Mouse (Mus musculus): ENCODE measurements around the gene Dnajc17. TPM values are rescaled to one million over a fixed set of nuclear protein-coding genes. Genes with fewer than 3 reads are reported as not detected.
A peak's percentile ranks its signal among the peaks of the same experiment; 100 is the strongest.

Gene Dnajc17
- polyA plus RNA-seq, 1 experiment from 2014 or later: 21.4 TPM

GRCm38 (mm10) chr2:119172446-119172845, 36.1 kb downstream of the Dnajc17 start:
- WGBS: 84% methylated on average over 7 of the region's 7 CpGs
- peak overlapping the region; percentile 20 for H3K27ac ChIP-seq (ENCODE audit: low read depth, low read length)
- H3K36me3 ChIP-seq (ENCODE audit: control insufficient read depth, insufficient read depth, low read length): no peaks in the 10 kb centered on the region
- H3K4me1 ChIP-seq (ENCODE audit: control insufficient read depth, insufficient read depth, low read length): peaks cover 35% of the 10 kb centered on the region
- H3K9me3 ChIP-seq (ENCODE audit: control insufficient read depth, low read length): no peaks in the 10 kb centered on the region
- ATAC-seq (ENCODE audit: low FRiP score, low TSS enrichment): no peak
- H3K27me3 ChIP-seq (ENCODE audit: control insufficient read depth, insufficient read depth, low read length): peaks cover 3% of the 10 kb centered on the region; the same call in 1 of the 2 replicates
- no peak overlapping the region for H3K4me2 ChIP-seq (replicated peaks; ENCODE audit: low read depth, low read length)
- no peak overlapping the region; the same call in 1 of the 2 replicates for H3K9ac ChIP-seq (ENCODE audit: low read depth, low read length)
- no peak overlapping the region for H3K4me3 ChIP-seq (ENCODE audit: low read length)

- H3K9ac ChIP-seq (ENCODE audit: low read depth, low read length): no peak overlapping the region
- 53% methylated on average over 8 of the region's 8 CpGs for WGBS
- H3K9me3 ChIP-seq (ENCODE audit: control insufficient read depth, low read length): no peaks in the 10 kb centered on the region
- no peak overlapping the region for H3K27ac ChIP-seq (ENCODE audit: low read depth, low read length)
- no peaks in the 10 kb centered on the region for H3K36me3 ChIP-seq (ENCODE audit: control insufficient read depth, insufficient read depth, low read length)
- ATAC-seq (ENCODE audit: low FRiP score, low TSS enrichment): no peak
- no peak overlapping the region for H3K4me3 ChIP-seq (ENCODE audit: low read length)
- H3K4me2 ChIP-seq (replicated peaks; ENCODE audit: low read depth, low read length): no peak overlapping the region
- H3K27me3 ChIP-seq (ENCODE audit: control insufficient read depth, insufficient read depth, low read length): peaks cover 3% of the 10 kb centered on the region; the same call in 1 of the 2 replicates
- H3K4me1 ChIP-seq (ENCODE audit: control insufficient read depth, insufficient read depth, low read length): peaks cover 43% of the 10 kb centered on the region
Observed at GRCm38 (mm10) chr2:119171574-119171973, 37.0 kb downstream of the Dnajc17 start.

- Histone ChIP-seq H3K36me3 (ENCODE audit: control insufficient read depth, insufficient read depth, low read length) (no peaks in the 10 kb centered on the region), H3K4me2 (replicated peaks; ENCODE audit: low read depth, low read length) (no peak overlapping the region), H3K4me1 (ENCODE audit: control insufficient read depth, insufficient read depth, low read length) (peaks cover 42% of the 10 kb centered on the region), H3K27me3 (ENCODE audit: control insufficient read depth, insufficient read depth, low read length) (peaks cover 3% of the 10 kb centered on the region; the same call in 1 of the 2 replicates), H3K9me3 (ENCODE audit: control insufficient read depth, low read length) (0 out of 2 replicates have a peak, but pooled peaks cover 2% of the 10 kb centered on the region), H3K27ac (ENCODE audit: low read depth, low read length) (no peak overlapping the region), H3K9ac (ENCODE audit: low read depth, low read length) (no peak overlapping the region), H3K4me3 (ENCODE audit: low read length) (no peak overlapping the region)
- ATAC-seq (ENCODE audit: low FRiP score, low TSS enrichment): no peak
- 86% methylated on average over 2 of the region's 2 CpGs for WGBS
Observed at GRCm38 (mm10) chr2:119170282-119170681, 38.3 kb downstream of the Dnajc17 start.

GRCm38 (mm10) chr2:119167866-119168256, 40.7 kb downstream of the Dnajc17 start:
- H3K27ac ChIP-seq (ENCODE audit: low read depth, low read length): no peak overlapping the region
- H3K27me3 ChIP-seq (ENCODE audit: control insufficient read depth, insufficient read depth, low read length): peaks cover 3% of the 10 kb centered on the region; the same call in 1 of the 2 replicates
- whole genome bisulfite sequencing: 3% methylated on average over 26 of the region's 26 CpGs
- H3K4me1 ChIP-seq (ENCODE audit: control insufficient read depth, insufficient read depth, low read length): peaks cover 21% of the 10 kb centered on the region
- H3K9ac ChIP-seq (ENCODE audit: low read depth, low read length): peak overlapping the region; percentile 55
- H3K9me3 ChIP-seq (ENCODE audit: control insufficient read depth, low read length): 0 out of 2 replicates have a peak, but pooled peaks cover 2% of the 10 kb centered on the region
- H3K4me3 ChIP-seq (ENCODE audit: low read length): peak overlapping the region; percentile 53
- peak overlapping the region; percentile 98 for H3K4me2 ChIP-seq (replicated peaks; ENCODE audit: low read depth, low read length)
- peak; percentile 13 for ATAC-seq (ENCODE audit: low FRiP score, low TSS enrichment)
- no peaks in the 10 kb centered on the region for H3K36me3 ChIP-seq (ENCODE audit: control insufficient read depth, insufficient read depth, low read length)

GRCm38 (mm10) chr2:119166901-119167865, 41.4 kb downstream of the Dnajc17 start, which contains the start of gene Gchfr:
Gchfr (plus strand) TSS chr2:119167773.
- H3K9me3 ChIP-seq (ENCODE audit: control insufficient read depth, low read length): 0 out of 2 replicates have a peak, but pooled peaks cover 2% of the 10 kb centered on the region
- H3K4me2 ChIP-seq (replicated peaks; ENCODE audit: low read depth, low read length): peak within 1 kb of the TSS; percentile 98
- H3K27ac ChIP-seq (ENCODE audit: low read depth, low read length): no peak within 1 kb of the TSS
- peaks cover 3% of the 10 kb centered on the region; the same call in 1 of the 2 replicates for H3K27me3 ChIP-seq (ENCODE audit: control insufficient read depth, insufficient read depth, low read length)
- ATAC-seq (ENCODE audit: low FRiP score, low TSS enrichment): peak; percentile 87
- H3K4me1 ChIP-seq (ENCODE audit: control insufficient read depth, insufficient read depth, low read length): peaks cover 14% of the 10 kb centered on the region
- peak within 1 kb of the TSS; percentile 53 for H3K4me3 ChIP-seq (ENCODE audit: low read length)
- under 1% methylated on average over 60 of the region's 60 CpGs for WGBS
- H3K9ac ChIP-seq (ENCODE audit: low read depth, low read length): peak within 1 kb of the TSS; percentile 55
- no peaks in the 10 kb centered on the region for H3K36me3 ChIP-seq (ENCODE audit: control insufficient read depth, insufficient read depth, low read length)

GRCm38 (mm10) chr2:119165401-119165800, 43.2 kb downstream of the Dnajc17 start:
- Histone ChIP-seq H3K4me1 (ENCODE audit: control insufficient read depth, insufficient read depth, low read length) (peaks cover 11% of the 10 kb centered on the region), H3K27ac (ENCODE audit: low read depth, low read length) (no peak overlapping the region), H3K27me3 (ENCODE audit: control insufficient read depth, insufficient read depth, low read length) (peaks cover 3% of the 10 kb centered on the region; the same call in 1 of the 2 replicates), H3K9ac (ENCODE audit: low read depth, low read length) (no peak overlapping the region), H3K36me3 (ENCODE audit: control insufficient read depth, insufficient read depth, low read length) (no peaks in the 10 kb centered on the region), H3K4me3 (ENCODE audit: low read length) (no peak overlapping the region), H3K4me2 (replicated peaks; ENCODE audit: low read depth, low read length) (no peak overlapping the region), H3K9me3 (ENCODE audit: control insufficient read depth, low read length) (0 out of 2 replicates have a peak, but pooled peaks cover 2% of the 10 kb centered on the region)
- ATAC-seq (ENCODE audit: low FRiP score, low TSS enrichment): no peak

- Histone ChIP-seq H3K4me2 (replicated peaks; ENCODE audit: low read depth, low read length) (no peak overlapping the region), H3K4me1 (ENCODE audit: control insufficient read depth, insufficient read depth, low read length) (peaks cover 11% of the 10 kb centered on the region), H3K27ac (ENCODE audit: low read depth, low read length) (no peak overlapping the region), H3K9me3 (ENCODE audit: control insufficient read depth, low read length) (0 out of 2 replicates have a peak, but pooled peaks cover 2% of the 10 kb centered on the region), H3K4me3 (ENCODE audit: low read length) (no peak overlapping the region), H3K36me3 (ENCODE audit: control insufficient read depth, insufficient read depth, low read length) (no peaks in the 10 kb centered on the region), H3K9ac (ENCODE audit: low read depth, low read length) (no peak overlapping the region), H3K27me3 (ENCODE audit: control insufficient read depth, insufficient read depth, low read length) (peaks cover 3% of the 10 kb centered on the region; the same call in 1 of the 2 replicates)
- 94% methylated on average over 4 of the region's 4 CpGs for WGBS
- ATAC-seq (ENCODE audit: low FRiP score, low TSS enrichment): no peak
Observed at GRCm38 (mm10) chr2:119163999-119164398, 44.6 kb downstream of the Dnajc17 start.

GRCm38 (mm10) chr2:119163135-119163534, 45.5 kb downstream of the Dnajc17 start:
- Histone ChIP-seq H3K9me3 (ENCODE audit: control insufficient read depth, low read length) (0 out of 2 replicates have a peak, but pooled peaks cover 2% of the 10 kb centered on the region), H3K4me1 (ENCODE audit: control insufficient read depth, insufficient read depth, low read length) (peaks cover 11% of the 10 kb centered on the region), H3K27me3 (ENCODE audit: control insufficient read depth, insufficient read depth, low read length) (peaks cover 3% of the 10 kb centered on the region; the same call in 1 of the 2 replicates), H3K36me3 (ENCODE audit: control insufficient read depth, insufficient read depth, low read length) (no peaks in the 10 kb centered on the region), H3K4me2 (replicated peaks; ENCODE audit: low read depth, low read length) (no peak overlapping the region), H3K9ac (ENCODE audit: low read depth, low read length) (no peak overlapping the region), H3K4me3 (ENCODE audit: low read length) (no peak overlapping the region), H3K27ac (ENCODE audit: low read depth, low read length) (no peak overlapping the region)
- no peak for ATAC-seq (ENCODE audit: low FRiP score, low TSS enrichment)
- WGBS: 58% methylated on average over 3 of the region's 3 CpGs

GRCm38 (mm10) chr2:119161247-119161646, 47.3 kb downstream of the Dnajc17 start:
- 36% methylated on average over 2 of the region's 2 CpGs for WGBS
- H3K27ac ChIP-seq (ENCODE audit: low read depth, low read length): no peak overlapping the region
- H3K36me3 ChIP-seq (ENCODE audit: control insufficient read depth, insufficient read depth, low read length): no peaks in the 10 kb centered on the region
- H3K4me3 ChIP-seq (ENCODE audit: low read length): no peak overlapping the region
- H3K27me3 ChIP-seq (ENCODE audit: control insufficient read depth, insufficient read depth, low read length): no peaks in the 10 kb centered on the region
- no peak overlapping the region for H3K4me2 ChIP-seq (replicated peaks; ENCODE audit: low read depth, low read length)
- 0 out of 2 replicates have a peak, but pooled peaks cover 2% of the 10 kb centered on the region for H3K9me3 ChIP-seq (ENCODE audit: control insufficient read depth, low read length)
- no peak for ATAC-seq (ENCODE audit: low FRiP score, low TSS enrichment)
- no peak overlapping the region for H3K9ac ChIP-seq (ENCODE audit: low read depth, low read length)
- H3K4me1 ChIP-seq (ENCODE audit: control insufficient read depth, insufficient read depth, low read length): no peaks in the 10 kb centered on the region

Data from kidney, embryonic 14.5 days (tissue).